Mouse (Mus musculus): ENCODE measurements around the gene Lama2.

GRCm38 (mm10) chr10:27382887-27383609, 236.5 kb downstream of the Lama2 start:
- TF ChIP-seq CTCF (IDR thresholded peaks at IDR 0.05; ENCODE audit: borderline replicate concordance, insufficient read depth, low read length), result no peak
- no peak for TF ChIP-seq POLR2A (IDR thresholded peaks at IDR 0.05; ENCODE audit: low read depth, low read length)
